Comparison of ENCODE assay signal across 29 mouse cellular contexts in genomic region chr4:145863872-145864271, GRCm38 (mm10). TPM values are rescaled to one million over a fixed set of nuclear protein-coding genes. Genes with fewer than 3 reads are reported as not detected.
DNase-seq lines count a peak whose midpoint lies in the region; ATAC-seq and TF ChIP-seq lines count a peak whose summit lies in the region.
"Not testable (repeated sequence)": the region's sequence is repeated elsewhere in the genome, so short reads cannot be mapped to it uniquely, and the experiment has no call there.
"Had no signal": no experiment of that assay in that cellular context is flagged by ENCODE, and none has a peak within 500 bp of the region (broad histone marks: within the 10 kb centered on the region; RNA-seq: fewer than 3 reads in every experiment).

No protein-coding gene starts in this region.

- TF ChIP-seq EP300 in lung, postnatal 0 days (IDR thresholded peaks at IDR 0.05), result not testable (repeated sequence)

- TF ChIP-seq CTCF in hindbrain, postnatal 0 days (IDR thresholded peaks at IDR 0.05; ENCODE audit: low read depth); lung, postnatal 0 days (IDR thresholded peaks at IDR 0.05): not testable (repeated sequence)

- not testable (repeated sequence) for H3K4me1 ChIP-seq in forebrain, embryonic 11.5 days (replicated peaks; ENCODE audit: control insufficient read depth, insufficient read depth, low read length); hindbrain, postnatal 0 days (ENCODE audit: insufficient read depth, low read length); lung, postnatal 0 days (ENCODE audit: insufficient read depth, low read depth, low read length)

- H3K9me3 ChIP-seq in forebrain, embryonic 11.5 days (ENCODE audit: control insufficient read depth, low read length); hindbrain, postnatal 0 days (ENCODE audit: low read length); lung, postnatal 0 days (ENCODE audit: low read length): not testable (repeated sequence)

- not testable (repeated sequence) for H3K27ac ChIP-seq in forebrain, embryonic 11.5 days (ENCODE audit: low read depth, low read length); hindbrain, postnatal 0 days; lung, postnatal 0 days (ENCODE audit: low read length)

- H3K36me3 ChIP-seq in forebrain, embryonic 11.5 days (ENCODE audit: control insufficient read depth, insufficient read depth, low read length); hindbrain, postnatal 0 days (ENCODE audit: insufficient read depth, low read length); lung, postnatal 0 days (ENCODE audit: insufficient read depth, low read length): not testable (repeated sequence)

- WGBS in forebrain, embryonic 11.5 days, result 92% methylated on average over 5 of the region's 8 CpGs
- WGBS in hindbrain, postnatal 0 days, result 85% methylated on average over 5 of the region's 8 CpGs
- 80% methylated on average over 5 of the region's 8 CpGs for WGBS in lung, postnatal 0 days

- ATAC-seq in forebrain, embryonic 11.5 days (replicated peaks; ENCODE audit: low FRiP score); hindbrain, postnatal 0 days; lung, postnatal 0 days: not testable (repeated sequence)

- H3K9ac ChIP-seq in forebrain, embryonic 11.5 days (ENCODE audit: low read length); hindbrain, postnatal 0 days (replicated peaks; ENCODE audit: low read length); lung, postnatal 0 days (replicated peaks; ENCODE audit: low read depth): not testable (repeated sequence)

- H3K4me2 ChIP-seq in forebrain, embryonic 11.5 days (ENCODE audit: low read depth, low read length, severe bottlenecking); hindbrain, postnatal 0 days (ENCODE audit: low read depth, low read length); lung, postnatal 0 days (replicated peaks; ENCODE audit: low read depth, low read length): not testable (repeated sequence)

- H3K4me3 ChIP-seq in forebrain, embryonic 11.5 days (ENCODE audit: low read depth, low read length); hindbrain, postnatal 0 days (ENCODE audit: low read length); lung, postnatal 0 days (ENCODE audit: low read depth, low read length): not testable (repeated sequence)

- DNase-seq in 416B (ENCODE audit: low read depth) (peak; percentile 18), ES-CJ7 (ENCODE audit: low read depth, low spot score) (peak; percentile 84), NIH3T3 (ENCODE audit: low read depth) (peak; percentile 0), ZHBTc4 (ENCODE audit: low read depth, low spot score) (peak; percentile 90)
- DNase-seq in forebrain, embryonic 11.5 days (ENCODE audit: low spot score), result peak; percentile 29
- peak; percentile 0 for DNase-seq in hindbrain, postnatal 0 days (ENCODE audit: low spot score)
- DNase-seq in lung, postnatal 0 days (ENCODE audit: low spot score), result peak; percentile 3
- DNase-seq in yolk sac, embryonic 10.5 days (ENCODE audit: low spot score), result peak; percentile 1

- not testable (repeated sequence) for H3K27me3 ChIP-seq in forebrain, embryonic 11.5 days (ENCODE audit: control insufficient read depth, insufficient read depth, low read length); hindbrain, postnatal 0 days (ENCODE audit: insufficient read depth, low read length); lung, postnatal 0 days (replicated peaks; ENCODE audit: insufficient read depth, low read length)

RNA-seq across cellular contexts. Expression of gene Zfp986, which starts 4.7 kb away (rescaled TPM):
- polyA plus RNA-seq in forebrain, embryonic 11.5 days (2014; fragmentation: Nextera tagmentation; extraction: Ambion mirVana), result not detected in 2 replicates
- 0.14 TPM in 1 of 2 replicates, not detected in the other for total RNA-seq in hindbrain, postnatal 0 days (2014; rRNA removed)
- polyA plus RNA-seq in hindbrain, postnatal 0 days (2015; fragmentation: Nextera tagmentation; extraction: Ambion mirVana), result not detected in 2 replicates
- not detected in 2 replicates for polyA plus RNA-seq in lung, postnatal 0 days (2015; fragmentation: Nextera tagmentation; extraction: Ambion mirVana)
- total RNA-seq: adrenal gland, adult 18-20 months; adrenal gland, postnatal 10 days; adrenal gland, postnatal 4 days; CH12.LX; gastrocnemius, adult 18-20 months; gastrocnemius, postnatal 10 days; gastrocnemius, postnatal 4 days; heart, adult 8-10 months; heart, postnatal 10 days; heart, postnatal 36 days had no signal
- polyA plus RNA-seq: embryonic facial prominence, embryonic 10.5 days; embryonic facial prominence, embryonic 13.5 days; erythroblast, embryonic 14.5 days; forebrain, embryonic 13.5 days; heart, embryonic 12.5 days; heart, embryonic 15.5 days; hindbrain, embryonic 10.5 days; hindbrain, embryonic 13.5 days; hindbrain, embryonic 16.5 days; inflammation-experienced regulatory T-cells, adult 6 months; intestine, embryonic 16.5 days had no signal

Comparison
In these comparisons a context has a peak if more than half of its experiments do, and no peak if none do; other contexts are left out.
1. DNase-seq: peak in every context shown above with its lines; median percentile 90 in ZHBTc4; 84 in ES-CJ7; 29 in forebrain, embryonic 11.5 days; 18 in 416B; 3 in lung, postnatal 0 days; 1 in yolk sac, embryonic 10.5 days; 0 in NIH3T3; 0 in hindbrain, postnatal 0 days.